Mouse (Mus musculus): ENCODE measurements around the gene Umodl1. TPM values are rescaled to one million over a fixed set of nuclear protein-coding genes. Genes with fewer than 3 reads are reported as not detected.

Umodl1 gene
- polyA plus RNA-seq, 1 experiment from 2014 or later: not detected

- H3K36me3 ChIP-seq (ENCODE audit: control insufficient read depth, insufficient read depth, low read length): no peaks in the 10 kb centered on the region
- DNase-seq (ENCODE audit: low spot score) (peak; percentile 65), ATAC-seq (ENCODE audit: low FRiP score) (no peak)
- no peak overlapping the region for H3K9ac ChIP-seq (ENCODE audit: low read depth, low read length)
- 3% methylated on average over 13 of the region's 13 CpGs for WGBS
- H3K4me2 ChIP-seq (replicated peaks; ENCODE audit: low read depth, low read length): peak overlapping the region; percentile 79
- H3K9me3 ChIP-seq (ENCODE audit: control insufficient read depth, low read length): no peaks in the 10 kb centered on the region
- peaks cover 8% of the 10 kb centered on the region for H3K27me3 ChIP-seq (ENCODE audit: control insufficient read depth, insufficient read depth, low read length)
- H3K4me3 ChIP-seq (ENCODE audit: low read depth, low read length): peak overlapping the region; percentile 44
- 0 out of 2 replicates have a peak overlapping the region, but pooled peaks have one; percentile 3 for H3K27ac ChIP-seq (ENCODE audit: low read depth, low read length)
- H3K4me1 ChIP-seq (replicated peaks; ENCODE audit: control insufficient read depth, insufficient read depth, low read length): peaks cover 2% of the 10 kb centered on the region; the same call in 1 of the 2 replicates
Observed at GRCm38 (mm10) chr17:31058745-31059085, 104.3 kb downstream of the Umodl1 start.

- ATAC-seq (ENCODE audit: low FRiP score): no peak
- Histone ChIP-seq H3K9ac (ENCODE audit: low read depth, low read length) (no peak overlapping the region), H3K36me3 (ENCODE audit: control insufficient read depth, insufficient read depth, low read length) (no peaks in the 10 kb centered on the region), H3K4me3 (ENCODE audit: low read depth, low read length) (no peak overlapping the region), H3K27ac (ENCODE audit: low read depth, low read length) (no peak overlapping the region), H3K9me3 (ENCODE audit: control insufficient read depth, low read length) (no peaks in the 10 kb centered on the region), H3K27me3 (ENCODE audit: control insufficient read depth, insufficient read depth, low read length) (peaks cover 8% of the 10 kb centered on the region), H3K4me2 (replicated peaks; ENCODE audit: low read depth, low read length) (no peak overlapping the region), H3K4me1 (replicated peaks; ENCODE audit: control insufficient read depth, insufficient read depth, low read length) (peaks cover 2% of the 10 kb centered on the region; the same call in 1 of the 2 replicates)
- 65% methylated on average over 4 of the region's 4 CpGs for WGBS
- DNase-seq (ENCODE audit: low spot score): no peak
Observed at GRCm38 (mm10) chr17:31060196-31060587, 105.8 kb downstream of the Umodl1 start.

Other genes with a start within 250 kb of the Umodl1 start
- 0.03 and 0.23 TPM in 2 replicates for gene Glp1r, start 52.8 kb upstream of the Umodl1 start, polyA plus RNA-seq (2014; fragmentation: Nextera tagmentation; extraction: Ambion mirVana)
- gene Abcg1, start 103.0 kb downstream of the Umodl1 start, polyA plus RNA-seq (2014; fragmentation: Nextera tagmentation; extraction: Ambion mirVana): 9.7 and 10.5 TPM in 2 replicates
- gene Tff3, start 175.0 kb downstream of the Umodl1 start, polyA plus RNA-seq (2014; fragmentation: Nextera tagmentation; extraction: Ambion mirVana): 0.35 and 0.79 TPM in 2 replicates
- gene Tff2, start 189.6 kb downstream of the Umodl1 start, polyA plus RNA-seq (2014; fragmentation: Nextera tagmentation; extraction: Ambion mirVana): not detected in 2 replicates
- gene Tff1, start 210.6 kb downstream of the Umodl1 start, polyA plus RNA-seq (2014; fragmentation: Nextera tagmentation; extraction: Ambion mirVana): not detected in 2 replicates
- 0.10 TPM in 1 of 2 replicates, not detected in the other for gene Tmprss3, start 244.3 kb downstream of the Umodl1 start, polyA plus RNA-seq (2014; fragmentation: Nextera tagmentation; extraction: Ambion mirVana)

Data from hindbrain, embryonic 11.5 days (tissue).